Mouse (Mus musculus): ENCODE data around the gene Bloc1s2.
"Not testable (repeated sequence)": the region's sequence is repeated elsewhere in the genome, so short reads cannot be mapped to it uniquely, and the experiment has no call there.

The Bloc1s2 gene

GRCm38 (mm10) chr19:44127729-44128497 is 18.3 kb downstream of the Bloc1s2 start:
- DNase-seq (ENCODE audit: low read depth, low spot score): no peak

DNA sequence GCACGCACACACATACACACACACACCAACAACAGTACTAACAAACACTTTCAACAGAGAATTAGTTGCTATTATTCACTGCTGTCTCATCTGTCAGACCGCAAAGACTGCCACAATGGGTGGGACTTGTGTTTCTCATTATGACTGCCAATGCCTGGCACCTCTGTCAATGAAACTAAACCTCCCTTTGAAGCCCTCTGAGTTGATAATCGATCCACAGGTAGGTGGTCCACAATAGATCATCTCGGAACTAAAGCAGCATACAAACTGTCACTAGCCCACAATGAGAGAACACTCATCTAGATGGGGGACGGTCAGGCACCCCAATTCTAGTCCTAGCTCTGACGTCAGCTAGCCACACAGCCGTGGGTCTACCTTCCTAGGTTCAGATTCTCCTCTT is 25.1 kb downstream of the Bloc1s2 start:
- DNase-seq (ENCODE audit: low read depth, low spot score): no peak

DNA sequence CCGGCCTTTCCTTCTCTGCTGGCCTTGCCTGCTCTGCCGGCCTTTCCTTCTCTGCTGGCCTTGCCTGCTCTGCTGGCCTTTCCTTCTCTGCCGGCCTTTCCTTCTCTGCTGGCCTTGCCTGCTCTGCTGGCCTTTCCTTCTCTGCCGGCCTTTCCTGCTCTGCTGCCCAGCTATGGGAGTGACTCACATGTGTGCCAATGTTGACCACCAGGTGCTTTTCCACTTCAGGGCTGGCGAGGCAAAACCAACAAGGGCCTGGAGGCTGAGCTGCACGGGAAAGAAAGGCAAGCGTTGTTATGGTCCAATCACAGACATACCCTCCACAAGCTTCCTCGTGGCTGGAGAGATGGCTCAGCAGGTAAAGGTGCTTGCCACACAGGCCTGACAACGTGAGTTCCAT is 25.6 kb downstream of the Bloc1s2 start:
- DNase-seq (ENCODE audit: low read depth, low spot score): not testable (repeated sequence)

- DNase-seq (ENCODE audit: low read depth, low spot score): no peak
Measured at GRCm38 (mm10) chr19:44117793-44118192, 28.5 kb downstream of the Bloc1s2 start.

DNA sequence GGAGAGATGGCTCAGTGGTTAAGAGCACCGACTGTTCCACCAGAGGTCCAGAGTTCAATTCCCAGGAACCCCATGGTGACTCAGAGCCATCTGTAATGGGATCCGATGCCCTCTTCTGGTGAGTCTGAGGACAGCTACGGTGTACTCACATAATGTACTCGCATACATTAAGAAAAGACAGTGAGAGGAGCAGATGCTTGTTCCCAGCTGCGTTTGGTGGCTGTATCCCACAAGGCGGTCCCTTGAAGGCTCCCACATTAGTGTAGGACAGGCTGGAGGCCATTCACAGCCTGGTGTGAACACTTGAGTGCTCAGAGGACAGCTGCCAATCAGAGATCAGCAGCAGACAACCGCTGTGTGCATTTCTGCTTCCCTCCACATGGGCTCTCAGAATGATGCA is 34.5 kb downstream of the Bloc1s2 start:
- no peak for DNase-seq (ENCODE audit: low read depth, low spot score)

GRCm38 (mm10) chr19:44110356-44110755 is 35.9 kb downstream of the Bloc1s2 start:
- DNase-seq (ENCODE audit: low read depth, low spot score): no peak

DNA sequence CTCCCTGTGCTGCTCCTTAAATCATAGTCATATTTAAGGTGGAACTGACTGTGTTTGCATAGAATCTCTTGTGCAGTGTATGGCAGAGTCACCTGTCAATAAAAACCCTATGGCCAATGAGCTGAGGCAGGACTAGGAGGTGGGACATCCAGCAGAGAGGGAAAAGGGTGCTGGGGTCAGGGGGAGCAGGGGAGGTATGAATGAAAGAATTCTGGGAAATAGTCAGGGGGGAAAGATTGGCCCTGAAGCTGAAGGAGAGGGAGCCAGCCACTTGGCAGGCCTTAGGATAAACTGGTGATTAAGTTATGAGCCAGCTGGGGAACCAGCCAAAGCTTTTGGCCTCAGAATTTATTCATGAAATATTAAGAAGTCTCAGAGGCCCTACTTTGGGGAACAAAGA is 37.2 kb downstream of the Bloc1s2 start:
- peak; percentile 11 for DNase-seq (ENCODE audit: low read depth, low spot score)

GRCm38 (mm10) chr19:44107661-44108521 is 38.4 kb downstream of the Bloc1s2 start:
- no peak for DNase-seq (ENCODE audit: low read depth, low spot score)

GRCm38 (mm10) chr19:44106831-44107660 is 39.2 kb downstream of the Bloc1s2 start, which contains the start of gene Chuk:
TSS of gene Chuk (minus strand) at chr19:44107480.
- peak; percentile 95 for DNase-seq (ENCODE audit: low read depth, low spot score)

- no peak for DNase-seq (ENCODE audit: low read depth, low spot score)
Measured at GRCm38 (mm10) chr19:44104393-44104792, 41.9 kb downstream of the Bloc1s2 start.

DNA sequence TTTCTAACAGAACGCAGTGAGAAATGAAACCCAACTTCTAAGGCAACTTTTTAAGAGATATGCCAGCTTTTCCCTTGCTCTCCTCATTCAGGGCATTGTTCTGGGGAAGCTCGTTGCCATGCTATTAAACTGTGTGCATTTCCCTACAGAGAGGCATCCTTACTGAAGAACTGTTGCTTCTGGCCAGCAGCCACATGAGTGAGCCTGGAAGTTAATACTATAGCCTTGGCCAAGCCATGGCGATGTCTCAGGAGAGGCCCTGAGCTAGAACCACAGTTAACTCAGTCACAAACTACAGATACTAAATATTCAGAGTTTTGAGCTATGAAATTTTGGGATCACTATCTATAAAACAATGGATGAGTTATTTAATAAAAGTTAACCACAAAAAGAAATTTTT is 43.2 kb downstream of the Bloc1s2 start:
- DNase-seq (ENCODE audit: low read depth, low spot score): no peak

DNA sequence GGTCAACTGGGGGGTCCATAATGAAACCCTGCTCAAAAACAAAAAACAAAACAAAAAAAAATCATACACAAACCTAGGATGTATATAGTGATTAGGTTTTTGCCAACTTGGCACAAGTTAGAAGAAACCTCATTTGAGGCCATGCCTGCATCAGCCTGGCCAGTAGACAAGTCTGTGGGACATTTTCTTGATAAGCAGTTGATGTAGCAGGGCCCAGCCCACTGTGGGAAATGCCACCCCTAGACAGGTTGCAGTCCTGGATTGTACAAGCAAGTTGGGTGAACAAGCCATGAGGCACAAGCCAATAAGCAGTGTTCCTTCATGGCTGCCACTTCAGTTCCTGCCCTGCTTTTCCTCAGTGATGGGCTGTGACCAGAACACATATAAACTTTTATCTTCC is 45.4 kb downstream of the Bloc1s2 start:
- DNase-seq (ENCODE audit: low read depth, low spot score): no peak

Measured in skeletal muscle tissue, adult 2 months (tissue).